Mouse (Mus musculus): ENCODE results near the gene Egr2. TPM values are rescaled to one million over a fixed set of nuclear protein-coding genes. Genes with fewer than 3 reads are reported as not detected.
A peak's percentile ranks its signal among the peaks of the same experiment; 100 is the strongest.

Gene Egr2
- 1.5 TPM in 2 replicates for polyA plus RNA-seq (2016; fragmentation: Nextera tagmentation; extraction: Ambion mirVana)

- ATAC-seq (ENCODE audit: low FRiP score, low read depth), result no peak
- H3K4me2 ChIP-seq (replicated peaks), result peak within 1 kb of the TSS; percentile 81
- H3K9ac ChIP-seq, result 0 out of 2 replicates have a peak within 1 kb of the TSS, but pooled peaks have one; percentile 5
- WGBS, result under 1% methylated on average over 37 of the region's 37 CpGs
- peaks cover 75% of the 10 kb centered on the region for H3K27me3 ChIP-seq (replicated peaks)
- H3K27ac ChIP-seq, result no peak within 1 kb of the TSS
- H3K36me3 ChIP-seq, result no peaks in the 10 kb centered on the region
- H3K4me3 ChIP-seq, result peak within 1 kb of the TSS; percentile 54
- H3K9me3 ChIP-seq, result no peaks in the 10 kb centered on the region
- peaks cover 41% of the 10 kb centered on the region for H3K4me1 ChIP-seq
These were observed at the start of gene Egr2 for GRCm38 (mm10) chr10:67535256-67535655. Gene Egr2 (plus strand): TSS chr10:67535475.

GRCm38 (mm10) chr10:67487496-67487895 is 47.8 kb upstream of the Egr2 start:
- no peak for ATAC-seq (ENCODE audit: low FRiP score, low read depth)

GRCm38 (mm10) chr10:67489836-67490235 is 45.4 kb upstream of the Egr2 start:
- Histone ChIP-seq H3K9me3 (peaks cover 7% of the 10 kb centered on the region; the same call in 1 of the 2 replicates), H3K27me3 (replicated peaks) (no peaks in the 10 kb centered on the region), H3K27ac (no peak overlapping the region), H3K4me3 (no peak overlapping the region), H3K9ac (no peak overlapping the region), H3K36me3 (no peaks in the 10 kb centered on the region), H3K4me1 (no peaks in the 10 kb centered on the region), H3K4me2 (replicated peaks) (no peak overlapping the region)
- 88% methylated on average over 6 of the region's 6 CpGs for WGBS
- ATAC-seq (ENCODE audit: low FRiP score, low read depth), result no peak

More at GRCm38 (mm10) chr10:67487496-67487895, 47.8 kb upstream of the Egr2 start:
- 95% methylated on average over 7 of the region's 7 CpGs for WGBS
- H3K4me3 ChIP-seq, result no peak overlapping the region
- H3K27ac ChIP-seq, result no peak overlapping the region
- peaks cover 10% of the 10 kb centered on the region; the same call in 1 of the 2 replicates for H3K9me3 ChIP-seq
- H3K36me3 ChIP-seq, result no peaks in the 10 kb centered on the region
- H3K27me3 ChIP-seq (replicated peaks), result no peaks in the 10 kb centered on the region
- H3K4me1 ChIP-seq, result no peaks in the 10 kb centered on the region
- no peak overlapping the region for H3K4me2 ChIP-seq (replicated peaks)
- no peak overlapping the region for H3K9ac ChIP-seq

- no peak overlapping the region for H3K4me2 ChIP-seq (replicated peaks)
- no peaks in the 10 kb centered on the region for H3K27me3 ChIP-seq (replicated peaks)
- no peaks in the 10 kb centered on the region for H3K4me1 ChIP-seq
- no peak overlapping the region for H3K9ac ChIP-seq
- no peak overlapping the region for H3K27ac ChIP-seq
- H3K9me3 ChIP-seq, result no peaks in the 10 kb centered on the region
- no peak for ATAC-seq (ENCODE audit: low FRiP score, low read depth)
- H3K36me3 ChIP-seq, result no peaks in the 10 kb centered on the region
- WGBS, result 87% methylated on average over 5 of the region's 5 CpGs
- no peak overlapping the region for H3K4me3 ChIP-seq
These were observed 44.6 kb upstream of the Egr2 start for GRCm38 (mm10) chr10:67490632-67491031.

GRCm38 (mm10) chr10:67492161-67492571 is 43.1 kb upstream of the Egr2 start:
- Histone ChIP-seq H3K4me1 (no peaks in the 10 kb centered on the region), H3K27ac (no peak overlapping the region), H3K4me2 (replicated peaks) (no peak overlapping the region), H3K9ac (no peak overlapping the region), H3K4me3 (no peak overlapping the region), H3K27me3 (replicated peaks) (no peaks in the 10 kb centered on the region), H3K9me3 (no peaks in the 10 kb centered on the region), H3K36me3 (no peaks in the 10 kb centered on the region)
- no peak for ATAC-seq (ENCODE audit: low FRiP score, low read depth)
- WGBS, result 78% methylated on average over 11 of the region's 11 CpGs

- Histone ChIP-seq H3K9ac (no peak overlapping the region), H3K36me3 (no peaks in the 10 kb centered on the region), H3K27ac (no peak overlapping the region), H3K9me3 (no peaks in the 10 kb centered on the region), H3K4me2 (replicated peaks) (no peak overlapping the region), H3K27me3 (replicated peaks) (no peaks in the 10 kb centered on the region), H3K4me3 (no peak overlapping the region), H3K4me1 (no peaks in the 10 kb centered on the region)
- ATAC-seq (ENCODE audit: low FRiP score, low read depth), result no peak
- 85% methylated on average over 8 of the region's 8 CpGs for WGBS
These were observed 41.7 kb upstream of the Egr2 start for GRCm38 (mm10) chr10:67493556-67493955.

- H3K4me1 ChIP-seq, result no peaks in the 10 kb centered on the region
- no peaks in the 10 kb centered on the region for H3K36me3 ChIP-seq
- WGBS, result 91% methylated on average over 15 of the region's 15 CpGs
These were observed 38.0 kb upstream of the Egr2 start for GRCm38 (mm10) chr10:67497144-67497892.

GRCm38 (mm10) chr10:67497951-67498350 is 37.3 kb upstream of the Egr2 start:
- Histone ChIP-seq H3K4me2 (replicated peaks) (no peak overlapping the region), H3K4me1 (no peaks in the 10 kb centered on the region), H3K27ac (no peak overlapping the region), H3K27me3 (replicated peaks) (no peaks in the 10 kb centered on the region), H3K36me3 (no peaks in the 10 kb centered on the region), H3K9ac (no peak overlapping the region), H3K9me3 (no peaks in the 10 kb centered on the region), H3K4me3 (no peak overlapping the region)
- WGBS, result 93% methylated on average over 9 of the region's 9 CpGs
- no peak for ATAC-seq (ENCODE audit: low FRiP score, low read depth)

More at GRCm38 (mm10) chr10:67497144-67497892, 38.0 kb upstream of the Egr2 start:
- ATAC-seq (ENCODE audit: low FRiP score, low read depth), result no peak
- no peak overlapping the region for H3K27ac ChIP-seq
- H3K9me3 ChIP-seq, result no peaks in the 10 kb centered on the region
- H3K4me2 ChIP-seq (replicated peaks), result no peak overlapping the region
- no peak overlapping the region for H3K9ac ChIP-seq
- H3K4me3 ChIP-seq, result no peak overlapping the region
- no peaks in the 10 kb centered on the region for H3K27me3 ChIP-seq (replicated peaks)

GRCm38 (mm10) chr10:67503320-67503995 is 31.8 kb upstream of the Egr2 start:
- no peak overlapping the region for H3K27ac ChIP-seq
- no peaks in the 10 kb centered on the region for H3K9me3 ChIP-seq
- H3K36me3 ChIP-seq, result no peaks in the 10 kb centered on the region
- no peaks in the 10 kb centered on the region for H3K27me3 ChIP-seq (replicated peaks)
- no peak overlapping the region for H3K4me2 ChIP-seq (replicated peaks)
- no peak overlapping the region for H3K4me3 ChIP-seq
- no peak for ATAC-seq (ENCODE audit: low FRiP score, low read depth)
- no peak overlapping the region for H3K9ac ChIP-seq
- WGBS, result 78% methylated on average over 15 of the region's 15 CpGs
- no peaks in the 10 kb centered on the region for H3K4me1 ChIP-seq

- no peaks in the 10 kb centered on the region for H3K4me1 ChIP-seq
- no peak overlapping the region for H3K9ac ChIP-seq
- WGBS, result 73% methylated on average over 5 of the region's 5 CpGs
- no peak overlapping the region for H3K4me3 ChIP-seq
- H3K4me2 ChIP-seq (replicated peaks), result no peak overlapping the region
- ATAC-seq (ENCODE audit: low FRiP score, low read depth), result no peak
- no peaks in the 10 kb centered on the region for H3K9me3 ChIP-seq
- H3K27ac ChIP-seq, result no peak overlapping the region
- no peaks in the 10 kb centered on the region for H3K27me3 ChIP-seq (replicated peaks)
- no peaks in the 10 kb centered on the region for H3K36me3 ChIP-seq
These were observed 31.2 kb upstream of the Egr2 start for GRCm38 (mm10) chr10:67504046-67504445.

- Histone ChIP-seq H3K27me3 (replicated peaks) (no peaks in the 10 kb centered on the region), H3K4me3 (no peak overlapping the region), H3K4me2 (replicated peaks) (no peak overlapping the region), H3K9ac (no peak overlapping the region), H3K27ac (no peak overlapping the region), H3K4me1 (no peaks in the 10 kb centered on the region), H3K9me3 (no peaks in the 10 kb centered on the region), H3K36me3 (no peaks in the 10 kb centered on the region)
- ATAC-seq (ENCODE audit: low FRiP score, low read depth), result no peak
- 74% methylated on average over 3 of the region's 3 CpGs for WGBS
These were observed 30.0 kb upstream of the Egr2 start for GRCm38 (mm10) chr10:67505248-67505647.

GRCm38 (mm10) chr10:67512211-67512610 is 23.1 kb upstream of the Egr2 start:
- Histone ChIP-seq H3K4me3 (no peak overlapping the region), H3K36me3 (no peaks in the 10 kb centered on the region), H3K9me3 (no peaks in the 10 kb centered on the region), H3K27ac (no peak overlapping the region), H3K4me1 (no peaks in the 10 kb centered on the region), H3K4me2 (replicated peaks) (no peak overlapping the region), H3K9ac (no peak overlapping the region), H3K27me3 (replicated peaks) (no peaks in the 10 kb centered on the region)
- no peak for ATAC-seq (ENCODE audit: low FRiP score, low read depth)
- 75% methylated on average over 8 of the region's 8 CpGs for WGBS

Measured in neural tube, embryonic 12.5 days (tissue).